Mouse (Mus musculus): ENCODE measurements at regions not wholly inside any gene's neighbourhood (a gene's known extent, or its start where the extent isn't known, plus 50 kb on each side); places are given as distances from the start of the nearest gene placed in this dataset.

- no peak for DNase-seq (ENCODE audit: low read depth, low spot score)
Observed at GRCm38 (mm10) chr9:115547625-115548325, 237.6 kb upstream of the Stt3b start.

GRCm38 (mm10) chr9:115548722-115549349 lies 238.6 kb upstream of the Stt3b start:
- DNase-seq (ENCODE audit: low read depth, low spot score): no peak

GRCm38 (mm10) chr9:115551080-115551479 lies 240.9 kb upstream of the Stt3b start:
- DNase-seq (ENCODE audit: low read depth, low spot score): no peak

- DNase-seq (ENCODE audit: low read depth, low spot score): no peak
Observed at GRCm38 (mm10) chr9:115551501-115551900, 241.3 kb upstream of the Stt3b start.

- DNase-seq (ENCODE audit: low read depth, low spot score): no peak
Observed at GRCm38 (mm10) chr9:115558131-115558530, 247.9 kb upstream of the Stt3b start.

- DNase-seq (ENCODE audit: low read depth, low spot score): no peak
Observed at GRCm38 (mm10) chr9:115559521-115559920, 249.3 kb upstream of the Stt3b start.

GRCm38 (mm10) chr9:115561207-115561606 lies 251.0 kb upstream of the Stt3b start:
- no peak for DNase-seq (ENCODE audit: low read depth, low spot score)

GRCm38 (mm10) chr9:115562783-115563182 lies 252.6 kb upstream of the Stt3b start:
- DNase-seq (ENCODE audit: low read depth, low spot score): no peak

GRCm38 (mm10) chr9:115564366-115564765 lies 254.1 kb upstream of the Stt3b start:
- DNase-seq (ENCODE audit: low read depth, low spot score): no peak

- no peak for DNase-seq (ENCODE audit: low read depth, low spot score)
Observed at GRCm38 (mm10) chr9:115568693-115569334, 258.6 kb upstream of the Stt3b start.

- no peak for DNase-seq (ENCODE audit: low read depth, low spot score)
Observed at GRCm38 (mm10) chr9:115570998-115571397, 260.8 kb upstream of the Stt3b start.

- no peak for DNase-seq (ENCODE audit: low read depth, low spot score)
Observed at GRCm38 (mm10) chr9:115581116-115581515, 270.9 kb upstream of the Stt3b start.

GRCm38 (mm10) chr9:115583548-115583947 lies 273.3 kb upstream of the Stt3b start:
- DNase-seq (ENCODE audit: low read depth, low spot score): no peak

GRCm38 (mm10) chr9:115584874-115585273 lies 274.7 kb upstream of the Stt3b start:
- DNase-seq (ENCODE audit: low read depth, low spot score): no peak

- DNase-seq (ENCODE audit: low read depth, low spot score): peak; percentile 27
Observed at GRCm38 (mm10) chr9:115592466-115592865, 282.2 kb upstream of the Stt3b start.

- no peak for DNase-seq (ENCODE audit: low read depth, low spot score)
Observed at GRCm38 (mm10) chr9:115600228-115600627, 290.0 kb upstream of the Stt3b start.

GRCm38 (mm10) chr9:115600826-115601225 lies 290.6 kb upstream of the Stt3b start:
- no peak for DNase-seq (ENCODE audit: low read depth, low spot score)

- DNase-seq (ENCODE audit: low read depth, low spot score): no peak
Observed at GRCm38 (mm10) chr9:115602772-115603171, 292.6 kb upstream of the Stt3b start.

GRCm38 (mm10) chr9:115604450-115604849 lies 294.2 kb upstream of the Stt3b start:
- DNase-seq (ENCODE audit: low read depth, low spot score): no peak

GRCm38 (mm10) chr9:115604968-115605682 lies 294.9 kb upstream of the Stt3b start:
- DNase-seq (ENCODE audit: low read depth, low spot score): peak; percentile 5

- DNase-seq (ENCODE audit: low read depth, low spot score): no peak
Observed at GRCm38 (mm10) chr9:115607961-115608360, 297.7 kb upstream of the Stt3b start.

- DNase-seq (ENCODE audit: low read depth, low spot score): no peak
Observed at GRCm38 (mm10) chr9:115608377-115608776, 298.2 kb upstream of the Stt3b start.

Data from ES-CJ7 (cell line).